11 mouse cellular contexts compared by ENCODE assay signal in genomic region chr17:56022131-56022988, GRCm38 (mm10). TPM values are rescaled to one million over a fixed set of nuclear protein-coding genes. Genes with fewer than 3 reads are reported as not detected.
DNase-seq lines count a peak whose midpoint lies in the region; ATAC-seq and TF ChIP-seq lines count a peak whose summit lies in the region.
"Had no signal": no experiment of that assay in that cellular context is flagged by ENCODE, and none has a peak within 500 bp of the region (broad histone marks: within the 10 kb centered on the region; RNA-seq: fewer than 3 reads in every experiment).

No protein-coding gene starts in this region.

- ATAC-seq in forebrain, embryonic 13.5 days: no peak
- no peak for ATAC-seq in forebrain, embryonic 16.5 days
- ATAC-seq in midbrain, embryonic 14.5 days (ENCODE audit: low FRiP score, low TSS enrichment): no peak
- ATAC-seq in midbrain, embryonic 16.5 days: no peak
- no peak for ATAC-seq in midbrain, postnatal 0 days (ENCODE audit: low FRiP score)
- no peak for ATAC-seq in heart, embryonic 12.5 days (ENCODE audit: insufficient number of reproducible peaks, low FRiP score)

- H3K9ac ChIP-seq in forebrain, embryonic 13.5 days: no peak overlapping the region; the same call in 1 of the 2 replicates
- H3K9ac ChIP-seq in forebrain, embryonic 16.5 days (replicated peaks; ENCODE audit: low read depth, low read length): no peak overlapping the region
- H3K9ac ChIP-seq in midbrain, embryonic 14.5 days (replicated peaks; ENCODE audit: low read length): no peak overlapping the region
- no peak overlapping the region; the same call in 1 of the 2 replicates for H3K9ac ChIP-seq in midbrain, embryonic 16.5 days (ENCODE audit: low read depth, low read length)
- no peak overlapping the region for H3K9ac ChIP-seq in midbrain, postnatal 0 days (replicated peaks; ENCODE audit: low read length, poor library complexity, severe bottlenecking)
- no peak overlapping the region for H3K9ac ChIP-seq in heart, embryonic 12.5 days
- H3K9ac ChIP-seq: liver, embryonic 12.5 days had no signal

- no peak for DNase-seq in midbrain, embryonic 14.5 days
- peak; percentile 74 to 79 for DNase-seq in cerebellum, adult 2 months
- no peak for DNase-seq in midbrain, postnatal 0 days (ENCODE audit: low spot score)
- DNase-seq in right cerebral cortex, postnatal 36 days (ENCODE audit: low spot score in 2 of 2): no peak
- DNase-seq: kidney, postnatal 4 days had no signal

- H3K36me3 ChIP-seq in forebrain, embryonic 13.5 days (ENCODE audit: poor library complexity, severe bottlenecking): peaks cover 44% of the 10 kb centered on the region
- peaks cover 10% of the 10 kb centered on the region for H3K36me3 ChIP-seq in forebrain, embryonic 16.5 days (ENCODE audit: control insufficient read depth, insufficient read depth)
- peaks cover 31% of the 10 kb centered on the region for H3K36me3 ChIP-seq in midbrain, embryonic 14.5 days (ENCODE audit: control insufficient read depth, insufficient read depth, low read length)
- peaks cover 16% of the 10 kb centered on the region for H3K36me3 ChIP-seq in midbrain, embryonic 16.5 days (ENCODE audit: control insufficient read depth, insufficient read depth, low read length)
- peaks cover 27% of the 10 kb centered on the region for H3K36me3 ChIP-seq in midbrain, postnatal 0 days (ENCODE audit: insufficient read depth, low read length)
- peaks cover 36% of the 10 kb centered on the region for H3K36me3 ChIP-seq in heart, embryonic 12.5 days

- 68% methylated on average over 2 of the region's 2 CpGs for WGBS in forebrain, embryonic 13.5 days
- WGBS in forebrain, embryonic 16.5 days: 61% methylated on average over 2 of the region's 2 CpGs
- WGBS in midbrain, embryonic 14.5 days: 40% methylated on average over 2 of the region's 2 CpGs
- 44% methylated on average over 2 of the region's 2 CpGs for WGBS in midbrain, embryonic 16.5 days
- 33% methylated on average over 2 of the region's 2 CpGs for WGBS in cerebellum, adult 2 months
- WGBS in midbrain, postnatal 0 days: 28% methylated on average over 2 of the region's 2 CpGs
- WGBS in heart, embryonic 12.5 days: 94% methylated on average over 2 of the region's 2 CpGs

- no peak overlapping the region for H3K4me3 ChIP-seq in forebrain, embryonic 13.5 days
- H3K4me3 ChIP-seq in forebrain, embryonic 16.5 days (replicated peaks; ENCODE audit: low read length): no peak overlapping the region
- H3K4me3 ChIP-seq in midbrain, embryonic 14.5 days (replicated peaks; ENCODE audit: low read depth, low read length): no peak overlapping the region
- H3K4me3 ChIP-seq in midbrain, embryonic 16.5 days (ENCODE audit: low read depth, low read length): no peak overlapping the region
- no peak overlapping the region for H3K4me3 ChIP-seq in cerebellum, adult 2 months (replicated peaks; ENCODE audit: insufficient read depth, low read depth, low read length)
- H3K4me3 ChIP-seq in midbrain, postnatal 0 days (ENCODE audit: low read depth, low read length): no peak overlapping the region
- H3K4me3 ChIP-seq in heart, embryonic 12.5 days: no peak overlapping the region
- H3K4me3 ChIP-seq: liver, embryonic 12.5 days had no signal

- H3K4me1 ChIP-seq in forebrain, embryonic 13.5 days: peaks cover 6% of the 10 kb centered on the region; the same call in 1 of the 2 replicates
- H3K4me1 ChIP-seq in forebrain, embryonic 16.5 days (replicated peaks; ENCODE audit: control insufficient read depth, insufficient read depth, low read length): no peaks in the 10 kb centered on the region
- H3K4me1 ChIP-seq in midbrain, embryonic 14.5 days (ENCODE audit: control insufficient read depth, insufficient read depth, low read length): peaks cover 6% of the 10 kb centered on the region; the same call in 1 of the 2 replicates
- no peaks in the 10 kb centered on the region for H3K4me1 ChIP-seq in midbrain, embryonic 16.5 days (ENCODE audit: control insufficient read depth, insufficient read depth, low read length)
- H3K4me1 ChIP-seq in cerebellum, adult 2 months (ENCODE audit: control insufficient read depth, insufficient read depth, low read length): peaks cover 88% of the 10 kb centered on the region
- H3K4me1 ChIP-seq in midbrain, postnatal 0 days (ENCODE audit: insufficient read depth, low read length): 0 out of 2 replicates have a peak, but pooled peaks cover 3% of the 10 kb centered on the region
- peaks cover 79% of the 10 kb centered on the region for H3K4me1 ChIP-seq in heart, embryonic 12.5 days (replicated peaks)

- no peaks in the 10 kb centered on the region for H3K27me3 ChIP-seq in forebrain, embryonic 13.5 days
- H3K27me3 ChIP-seq in forebrain, embryonic 16.5 days (replicated peaks; ENCODE audit: control insufficient read depth, insufficient read depth, low read length): no peaks in the 10 kb centered on the region
- no peaks in the 10 kb centered on the region for H3K27me3 ChIP-seq in midbrain, embryonic 14.5 days (ENCODE audit: control insufficient read depth, insufficient read depth, low read length)
- H3K27me3 ChIP-seq in midbrain, embryonic 16.5 days (ENCODE audit: control insufficient read depth, insufficient read depth, low read depth, low read length): no peaks in the 10 kb centered on the region
- no peaks in the 10 kb centered on the region for H3K27me3 ChIP-seq in cerebellum, adult 2 months (ENCODE audit: control insufficient read depth, insufficient read depth, low read length)
- H3K27me3 ChIP-seq in midbrain, postnatal 0 days (ENCODE audit: insufficient read depth, low read length): no peaks in the 10 kb centered on the region
- H3K27me3 ChIP-seq in heart, embryonic 12.5 days (replicated peaks): no peaks in the 10 kb centered on the region
- H3K27me3 ChIP-seq: liver, embryonic 12.5 days had no signal

- H3K27ac ChIP-seq in forebrain, embryonic 13.5 days: peak overlapping the region; percentile 35; the same call in 1 of the 2 replicates
- no peak overlapping the region for H3K27ac ChIP-seq in forebrain, embryonic 16.5 days (ENCODE audit: low read length)
- peak overlapping the region; percentile 45 for H3K27ac ChIP-seq in midbrain, embryonic 14.5 days (replicated peaks; ENCODE audit: low read depth, low read length)
- H3K27ac ChIP-seq in midbrain, embryonic 16.5 days (ENCODE audit: low read length): no peak overlapping the region
- H3K27ac ChIP-seq in cerebellum, adult 2 months (ENCODE audit: insufficient read depth, low read length): peak overlapping the region; percentile 72
- H3K27ac ChIP-seq in midbrain, postnatal 0 days (ENCODE audit: low read depth, low read length): 0 out of 2 replicates have a peak overlapping the region, but pooled peaks have one; percentile 43
- H3K27ac ChIP-seq in heart, embryonic 12.5 days (ENCODE audit: poor library complexity, severe bottlenecking): no peak overlapping the region
- H3K27ac ChIP-seq: liver, embryonic 12.5 days had no signal

- no peak overlapping the region for H3K4me2 ChIP-seq in forebrain, embryonic 13.5 days
- H3K4me2 ChIP-seq in forebrain, embryonic 16.5 days (ENCODE audit: low read length): no peak overlapping the region
- no peak overlapping the region for H3K4me2 ChIP-seq in midbrain, embryonic 14.5 days (ENCODE audit: low read length)
- H3K4me2 ChIP-seq in midbrain, embryonic 16.5 days (ENCODE audit: low read length): no peak overlapping the region
- no peak overlapping the region for H3K4me2 ChIP-seq in midbrain, postnatal 0 days (ENCODE audit: low read depth, low read length, poor library complexity, severe bottlenecking)
- no peak overlapping the region for H3K4me2 ChIP-seq in heart, embryonic 12.5 days
- H3K4me2 ChIP-seq: heart, embryonic 11.5 days; liver, embryonic 12.5 days had no signal

- TF ChIP-seq POLR2A in cerebellum, adult 2 months (IDR thresholded peaks at IDR 0.05; ENCODE audit: borderline replicate concordance, insufficient read depth, low read length): no peak

- no peak for TF ChIP-seq CTCF in cerebellum, adult 2 months (IDR thresholded peaks at IDR 0.05; ENCODE audit: borderline replicate concordance, insufficient read depth, low read depth, low read length)
- TF ChIP-seq CTCF in midbrain, postnatal 0 days (IDR thresholded peaks at IDR 0.05): no peak

- no peaks in the 10 kb centered on the region for H3K9me3 ChIP-seq in forebrain, embryonic 13.5 days (replicated peaks)
- H3K9me3 ChIP-seq in forebrain, embryonic 16.5 days (ENCODE audit: control insufficient read depth, low read length): no peaks in the 10 kb centered on the region
- H3K9me3 ChIP-seq in midbrain, embryonic 14.5 days (ENCODE audit: control insufficient read depth, low read length): no peaks in the 10 kb centered on the region
- H3K9me3 ChIP-seq in midbrain, embryonic 16.5 days (replicated peaks; ENCODE audit: control insufficient read depth, low read length, poor library complexity, severe bottlenecking): no peaks in the 10 kb centered on the region
- no peaks in the 10 kb centered on the region for H3K9me3 ChIP-seq in midbrain, postnatal 0 days (ENCODE audit: low read length)
- no peaks in the 10 kb centered on the region for H3K9me3 ChIP-seq in heart, embryonic 12.5 days (replicated peaks)
- H3K9me3 ChIP-seq: liver, embryonic 12.5 days had no signal

RNA-seq across cellular contexts. Expression of gene Sh3gl1, which starts 14.1 kb away (rescaled TPM):
- polyA plus RNA-seq in forebrain, embryonic 13.5 days (2015; fragmentation: Nextera tagmentation; extraction: Ambion mirVana): 116 and 127 TPM in 2 replicates
- polyA plus RNA-seq in forebrain, embryonic 16.5 days (2015; fragmentation: Nextera tagmentation; extraction: Ambion mirVana): 125 and 126 TPM in 2 replicates
- 96.2 and 96.3 TPM in 2 replicates for polyA plus RNA-seq in midbrain, embryonic 14.5 days (2014; fragmentation: Nextera tagmentation; extraction: Ambion mirVana)
- polyA plus RNA-seq in midbrain, embryonic 16.5 days (2015; fragmentation: Nextera tagmentation; extraction: Ambion mirVana): 102 and 108 TPM in 2 replicates
- polyA plus RNA-seq in cerebellum, adult 2 months (2012; rRNA removed): 69.5 and 82.5 TPM in 2 replicates
- 64.1 and 71.4 TPM in 2 replicates for total RNA-seq in midbrain, postnatal 0 days (2014; rRNA removed)
- polyA plus RNA-seq in midbrain, postnatal 0 days (2015; fragmentation: Nextera tagmentation; extraction: Ambion mirVana): 83.2 and 84.8 TPM in 2 replicates
- polyA plus RNA-seq in heart, embryonic 12.5 days (2016; fragmentation: Nextera tagmentation; extraction: Ambion mirVana): 93.2 and 96.6 TPM in 2 replicates

RNA-seq across cellular contexts. Expression of gene Mpnd, which starts 16.8 kb away (rescaled TPM):
- 168 TPM in 2 replicates for polyA plus RNA-seq in forebrain, embryonic 13.5 days (2015; fragmentation: Nextera tagmentation; extraction: Ambion mirVana)
- 152 and 157 TPM in 2 replicates for polyA plus RNA-seq in forebrain, embryonic 16.5 days (2015; fragmentation: Nextera tagmentation; extraction: Ambion mirVana)
- polyA plus RNA-seq in midbrain, embryonic 14.5 days (2014; fragmentation: Nextera tagmentation; extraction: Ambion mirVana): 164 and 169 TPM in 2 replicates
- 115 and 117 TPM in 2 replicates for polyA plus RNA-seq in midbrain, embryonic 16.5 days (2015; fragmentation: Nextera tagmentation; extraction: Ambion mirVana)
- polyA plus RNA-seq in cerebellum, adult 2 months (2012; rRNA removed): 183 and 193 TPM in 2 replicates
- total RNA-seq in midbrain, postnatal 0 days (2014; rRNA removed): 145 and 293 TPM in 2 replicates
- polyA plus RNA-seq in midbrain, postnatal 0 days (2015; fragmentation: Nextera tagmentation; extraction: Ambion mirVana): 91.6 and 99.2 TPM in 2 replicates
- 75.4 and 78.7 TPM in 2 replicates for polyA plus RNA-seq in heart, embryonic 12.5 days (2016; fragmentation: Nextera tagmentation; extraction: Ambion mirVana)

RNA-seq across cellular contexts. Expression of gene Stap2, which starts 17.0 kb away (rescaled TPM):
- polyA plus RNA-seq in forebrain, embryonic 13.5 days (2015; fragmentation: Nextera tagmentation; extraction: Ambion mirVana): 3.9 and 4.8 TPM in 2 replicates
- polyA plus RNA-seq in forebrain, embryonic 16.5 days (2015; fragmentation: Nextera tagmentation; extraction: Ambion mirVana): 5.5 and 6.6 TPM in 2 replicates
- polyA plus RNA-seq in midbrain, embryonic 14.5 days (2014; fragmentation: Nextera tagmentation; extraction: Ambion mirVana): 5.1 and 5.5 TPM in 2 replicates
- 6.4 and 7.6 TPM in 2 replicates for polyA plus RNA-seq in midbrain, embryonic 16.5 days (2015; fragmentation: Nextera tagmentation; extraction: Ambion mirVana)
- 51.8 and 64.1 TPM in 2 replicates for polyA plus RNA-seq in cerebellum, adult 2 months (2012; rRNA removed)
- 1.8 and 2.4 TPM in 2 replicates for total RNA-seq in midbrain, postnatal 0 days (2014; rRNA removed)
- polyA plus RNA-seq in midbrain, postnatal 0 days (2015; fragmentation: Nextera tagmentation; extraction: Ambion mirVana): 4.3 TPM in 2 replicates
- polyA plus RNA-seq in heart, embryonic 12.5 days (2016; fragmentation: Nextera tagmentation; extraction: Ambion mirVana): 10.2 and 10.4 TPM in 2 replicates

RNA-seq across cellular contexts. Expression of gene Chaf1a, which starts 17.9 kb away (rescaled TPM):
- polyA plus RNA-seq in forebrain, embryonic 13.5 days (2015; fragmentation: Nextera tagmentation; extraction: Ambion mirVana): 22.0 and 26.7 TPM in 2 replicates
- polyA plus RNA-seq in forebrain, embryonic 16.5 days (2015; fragmentation: Nextera tagmentation; extraction: Ambion mirVana): 10.6 and 12.6 TPM in 2 replicates
- polyA plus RNA-seq in midbrain, embryonic 14.5 days (2014; fragmentation: Nextera tagmentation; extraction: Ambion mirVana): 3.3 and 4.8 TPM in 2 replicates
- 3.6 and 5.0 TPM in 2 replicates for polyA plus RNA-seq in midbrain, embryonic 16.5 days (2015; fragmentation: Nextera tagmentation; extraction: Ambion mirVana)
- polyA plus RNA-seq in cerebellum, adult 2 months (2012; rRNA removed): 2.9 and 3.3 TPM in 2 replicates
- 2.7 and 3.1 TPM in 2 replicates for total RNA-seq in midbrain, postnatal 0 days (2014; rRNA removed)
- polyA plus RNA-seq in midbrain, postnatal 0 days (2015; fragmentation: Nextera tagmentation; extraction: Ambion mirVana): 2.4 and 2.8 TPM in 2 replicates
- polyA plus RNA-seq in heart, embryonic 12.5 days (2016; fragmentation: Nextera tagmentation; extraction: Ambion mirVana): 22.0 and 22.6 TPM in 2 replicates

RNA-seq across cellular contexts. Expression of gene Fsd1, which starts 36.1 kb away (rescaled TPM):
- polyA plus RNA-seq in forebrain, embryonic 13.5 days (2015; fragmentation: Nextera tagmentation; extraction: Ambion mirVana): 96.0 and 113 TPM in 2 replicates
- 144 and 179 TPM in 2 replicates for polyA plus RNA-seq in forebrain, embryonic 16.5 days (2015; fragmentation: Nextera tagmentation; extraction: Ambion mirVana)
- 141 and 188 TPM in 2 replicates for polyA plus RNA-seq in midbrain, embryonic 14.5 days (2014; fragmentation: Nextera tagmentation; extraction: Ambion mirVana)
- polyA plus RNA-seq in midbrain, embryonic 16.5 days (2015; fragmentation: Nextera tagmentation; extraction: Ambion mirVana): 200 and 218 TPM in 2 replicates
- polyA plus RNA-seq in cerebellum, adult 2 months (2012; rRNA removed): 88.0 and 91.3 TPM in 2 replicates
- 122 and 129 TPM in 2 replicates for total RNA-seq in midbrain, postnatal 0 days (2014; rRNA removed)
- 188 and 225 TPM in 2 replicates for polyA plus RNA-seq in midbrain, postnatal 0 days (2015; fragmentation: Nextera tagmentation; extraction: Ambion mirVana)
- polyA plus RNA-seq in heart, embryonic 12.5 days (2016; fragmentation: Nextera tagmentation; extraction: Ambion mirVana): 5.2 and 5.6 TPM in 2 replicates

Comparison
In these comparisons a context has a peak if more than half of its experiments do, and no peak if none do; other contexts are left out.
1. H3K27ac ChIP-seq: peak in forebrain, embryonic 13.5 days (single experiment), midbrain, embryonic 14.5 days (single experiment), cerebellum, adult 2 months (single experiment) and midbrain, postnatal 0 days (single experiment); none in forebrain, embryonic 16.5 days (single experiment), midbrain, embryonic 16.5 days (single experiment) and heart, embryonic 12.5 days (single experiment).
2. DNase-seq: peak in cerebellum, adult 2 months (2 of 2); none in midbrain, embryonic 14.5 days (single experiment), midbrain, postnatal 0 days (single experiment) and right cerebral cortex, postnatal 36 days (0 of 2).